Mouse (Mus musculus) hindbrain, embryonic 16.5 days (tissue): ENCODE measurements around the gene Dcaf8. TPM values are rescaled to one million over a fixed set of nuclear protein-coding genes. Genes with fewer than 3 reads are reported as not detected.

Experiments
- ATAC-seq: fragments of 200-750 bp; cut with Nextera tagmentation; 2 replicates; pipeline ENCODE4 v1.8.0; 2017; ENCODE audit warnings: moderate TSS enrichment, moderate library complexity
- H3K27ac ChIP-seq: fragments of 300-500 bp; sonication (generic); 2 replicates; pipeline ENCODE4 v1.5.1; 2014; ENCODE audit warnings: low read depth, mild to moderate bottlenecking, control low read depth, low read length, moderate library complexity
- H3K27me3 ChIP-seq: fragments of 300-500 bp; sonication (generic); replicated peaks from 2 replicates; pipeline ENCODE4 v1.6.1; 2014; ENCODE audit warnings: low read length; ENCODE audit not compliant: control insufficient read depth, insufficient read depth
- H3K36me3 ChIP-seq: fragments of 300-500 bp; sonication (generic); 2 replicates; pipeline ENCODE4 v1.6.1; 2014; ENCODE audit warnings: mild to moderate bottlenecking, low read length, moderate library complexity, mixed read lengths; ENCODE audit not compliant: control insufficient read depth, insufficient read depth
- H3K4me1 ChIP-seq: fragments of 300-500 bp; sonication (generic); 2 replicates; pipeline ENCODE4 v1.6.1; 2014; ENCODE audit warnings: low read depth, low read length; ENCODE audit not compliant: control insufficient read depth, insufficient read depth
- H3K4me2 ChIP-seq: fragments of 300-500 bp; sonication (generic); 2 replicates; pipeline ENCODE4 v1.6.1; 2014; ENCODE audit warnings: mild to moderate bottlenecking, low read length, control low read depth, moderate library complexity
- H3K4me3 ChIP-seq: fragments of 300-500 bp; sonication (generic); 2 replicates; pipeline ENCODE4 v1.5.1; 2014; ENCODE audit warnings: mild to moderate bottlenecking, low read length, control low read depth, moderate library complexity
- H3K9ac ChIP-seq: fragments of 300-500 bp; sonication (generic); 2 replicates; pipeline ENCODE4 v1.6.1; 2014; ENCODE audit warnings: low read depth, mild to moderate bottlenecking, control low read depth, low read length, moderate library complexity
- H3K9me3 ChIP-seq: fragments of 300-500 bp; sonication (generic); 2 replicates; pipeline ENCODE4 v1.6.1; 2014; ENCODE audit warnings: mild to moderate bottlenecking, low read length, moderate library complexity; ENCODE audit not compliant: control insufficient read depth
- WGBS: fragments of 180-500 bp; shearing (Covaris S2); extraction: QIAGEN DNeasy Blood & Tissue Kit; methylation state at CpG from one replicate; pipeline ENCODE4 v1.1.7; 2014; 5-methylcytosine and 5-hydroxymethylcytosine counted together
- polyA plus RNA-seq: library from polyadenylated mRNA; unstranded; fragments of >200 nt; fragmentation: Nextera tagmentation; extraction: Ambion mirVana; gene quantifications from 2 replicates; pipeline ENCODE4 v1.2.1, GENCODE M21; 2015

Gene Dcaf8
- polyA plus RNA-seq, 1 experiment from 2014 or later: 86.6 TPM

DNA sequence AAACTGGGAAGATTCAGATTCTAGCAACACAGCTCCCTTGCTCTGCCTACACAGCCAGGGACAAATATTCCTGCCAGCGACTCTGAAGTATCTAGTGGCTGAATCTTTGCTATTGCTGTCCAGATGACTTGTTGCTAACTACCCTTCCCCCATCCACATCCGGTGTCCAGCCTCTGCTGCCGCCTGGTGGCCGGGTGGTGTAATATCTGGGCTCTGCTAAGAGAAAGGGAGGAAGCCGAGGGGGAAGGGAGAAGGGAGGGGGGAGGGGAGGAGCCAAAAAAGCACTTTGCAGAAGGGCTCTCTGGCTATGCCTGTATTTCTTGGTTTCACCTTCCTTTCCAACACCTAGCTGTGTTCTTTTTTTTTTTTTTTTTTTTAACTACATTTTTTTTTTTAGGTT is 69.3 kb downstream of the Dcaf8 start:
- Histone ChIP-seq H3K4me1 (peaks cover 21% of the 10 kb centered on the region), H3K4me2 (peak overlapping the region; percentile 37), H3K27ac (peak overlapping the region; percentile 64), H3K9ac (peak overlapping the region; percentile 35), H3K4me3 (no peak overlapping the region), H3K9me3 (no peaks in the 10 kb centered on the region), H3K36me3 (no peaks in the 10 kb centered on the region), H3K27me3 (no peaks in the 10 kb centered on the region)
- WGBS: under 1% methylated on average over 5 of the region's 5 CpGs
- peak; percentile 60 for ATAC-seq

DNA sequence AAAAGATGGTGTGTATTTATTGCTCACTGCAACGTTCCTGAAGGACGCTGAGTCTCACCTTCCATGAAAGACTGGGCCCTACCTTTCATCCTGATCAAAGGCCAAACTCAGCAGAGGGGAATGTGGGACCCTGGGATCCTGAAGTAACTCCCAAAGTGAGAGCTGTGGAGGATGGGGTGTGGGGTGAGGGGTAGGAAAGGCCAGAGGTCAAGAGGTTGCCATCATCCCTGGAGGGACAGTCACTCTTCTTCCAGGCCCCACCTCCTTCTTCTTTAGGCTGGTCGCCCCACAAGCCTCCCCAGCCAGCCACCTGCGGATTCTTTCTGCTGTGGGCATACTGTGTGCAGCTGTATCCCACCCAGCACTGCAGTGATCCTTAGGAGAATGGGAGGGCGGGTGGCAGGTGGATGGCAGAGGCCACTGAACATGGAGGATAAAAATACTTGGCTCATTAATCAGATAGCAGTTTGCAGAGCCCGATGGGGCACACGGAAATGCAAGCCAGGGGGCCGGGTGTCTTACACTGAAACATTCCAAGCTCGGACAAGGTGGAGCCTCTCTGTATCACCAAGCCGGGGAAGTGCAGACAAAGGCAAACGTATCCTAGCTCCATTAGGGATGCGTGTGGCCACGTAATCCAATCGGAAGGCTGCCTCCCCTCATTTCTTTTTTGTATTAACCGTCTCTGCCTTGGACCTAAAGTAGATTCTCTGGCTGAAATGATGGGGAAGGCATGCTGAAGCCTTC is 70.5 kb downstream of the Dcaf8 start:
- ATAC-seq: no peak
- peaks cover 21% of the 10 kb centered on the region for H3K4me1 ChIP-seq
- no peak overlapping the region for H3K4me3 ChIP-seq
- no peaks in the 10 kb centered on the region for H3K36me3 ChIP-seq
- H3K9me3 ChIP-seq: no peaks in the 10 kb centered on the region
- no peak overlapping the region for H3K27ac ChIP-seq
- no peak overlapping the region for H3K4me2 ChIP-seq
- WGBS: 45% methylated on average over 15 of the region's 15 CpGs
- H3K27me3 ChIP-seq: no peaks in the 10 kb centered on the region
- H3K9ac ChIP-seq: no peak overlapping the region; the same call in 1 of the 2 replicates

DNA sequence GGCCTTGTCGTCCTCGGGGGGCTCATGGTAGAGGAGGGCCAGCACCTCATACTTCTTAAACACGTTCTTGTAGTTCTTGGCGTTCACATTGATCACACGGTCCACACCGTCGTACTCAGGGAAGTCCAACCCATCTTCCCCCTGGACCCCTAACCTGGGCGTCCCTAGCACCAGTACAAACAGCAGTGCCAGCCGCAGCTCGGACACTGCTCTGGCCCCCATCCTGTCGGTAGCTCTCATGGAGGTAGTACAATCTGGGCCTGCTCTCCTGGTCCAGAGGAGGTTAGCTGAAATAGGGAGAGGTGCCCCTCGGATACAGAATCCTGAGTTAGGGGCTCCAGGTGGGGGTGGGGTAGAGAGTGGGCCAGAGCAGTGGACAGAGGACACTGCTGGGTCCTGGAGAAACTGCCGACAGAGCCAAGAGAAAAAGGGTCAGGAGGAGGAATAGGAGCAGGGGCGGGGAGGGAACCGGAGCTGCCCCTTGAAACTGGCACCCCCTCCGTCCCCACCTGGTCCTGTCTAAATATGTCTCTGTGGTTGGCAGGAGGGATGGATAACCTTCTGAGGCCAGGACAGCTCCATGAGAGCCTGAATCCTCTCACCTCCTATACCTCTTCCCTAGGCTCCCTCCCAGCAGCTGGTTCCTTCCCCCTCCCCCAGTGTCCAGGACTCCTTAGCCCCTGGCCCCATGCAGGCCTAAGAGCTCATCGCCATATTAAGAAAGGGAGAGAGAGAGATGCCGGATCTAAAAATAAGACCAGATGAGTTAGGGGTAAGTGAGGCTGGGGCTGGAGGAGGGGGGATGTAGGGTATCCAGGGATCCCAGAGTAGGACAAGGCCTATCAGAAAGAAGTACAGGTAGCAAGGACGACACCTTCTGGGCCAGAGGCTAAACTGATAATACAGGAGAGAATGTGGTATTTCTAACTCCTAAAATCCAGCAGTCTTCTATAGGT is 71.8 kb downstream of the Dcaf8 start, which contains the start of gene Casq1:
Casq1 (minus strand) TSS at position 418 of the 956 bp plus-strand sequence.
- Histone ChIP-seq H3K9ac (no peak within 1 kb of the TSS), H3K27me3 (no peaks in the 10 kb centered on the region), H3K27ac (peak within 1 kb of the TSS; percentile 21), H3K4me1 (peaks cover 19% of the 10 kb centered on the region), H3K4me2 (no peak within 1 kb of the TSS), H3K36me3 (no peaks in the 10 kb centered on the region), H3K4me3 (no peak within 1 kb of the TSS), H3K9me3 (no peaks in the 10 kb centered on the region)
- WGBS: 80% methylated on average over 18 of the region's 19 CpGs
- no peak for ATAC-seq

DNA sequence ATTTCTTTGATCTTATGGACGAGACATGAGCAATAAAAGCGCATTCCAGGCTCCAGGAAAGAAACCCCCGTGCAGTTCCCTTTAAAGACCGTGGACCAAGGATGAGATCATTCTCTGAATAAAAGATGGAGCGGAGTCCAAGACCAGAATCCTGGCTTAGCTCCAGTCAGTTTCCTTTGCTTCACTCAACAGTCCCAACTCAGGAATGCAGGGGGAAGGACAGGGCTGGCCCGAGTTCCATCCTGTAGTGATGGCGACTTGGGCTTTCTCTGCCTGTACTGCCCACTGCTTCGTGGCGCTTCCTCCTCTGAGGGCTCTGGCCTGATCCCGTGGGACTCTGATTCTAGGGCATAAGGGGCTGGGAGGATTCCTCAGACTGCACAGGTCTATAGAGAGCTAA is 72.5 kb downstream of the Dcaf8 start:
- Histone ChIP-seq H3K27me3 (no peaks in the 10 kb centered on the region), H3K4me2 (no peak overlapping the region), H3K27ac (peak overlapping the region; percentile 21), H3K4me1 (peaks cover 17% of the 10 kb centered on the region), H3K36me3 (no peaks in the 10 kb centered on the region), H3K4me3 (no peak overlapping the region), H3K9ac (no peak overlapping the region), H3K9me3 (no peaks in the 10 kb centered on the region)
- ATAC-seq: peak; percentile 66
- 29% methylated on average over 10 of the region's 10 CpGs for WGBS

DNA sequence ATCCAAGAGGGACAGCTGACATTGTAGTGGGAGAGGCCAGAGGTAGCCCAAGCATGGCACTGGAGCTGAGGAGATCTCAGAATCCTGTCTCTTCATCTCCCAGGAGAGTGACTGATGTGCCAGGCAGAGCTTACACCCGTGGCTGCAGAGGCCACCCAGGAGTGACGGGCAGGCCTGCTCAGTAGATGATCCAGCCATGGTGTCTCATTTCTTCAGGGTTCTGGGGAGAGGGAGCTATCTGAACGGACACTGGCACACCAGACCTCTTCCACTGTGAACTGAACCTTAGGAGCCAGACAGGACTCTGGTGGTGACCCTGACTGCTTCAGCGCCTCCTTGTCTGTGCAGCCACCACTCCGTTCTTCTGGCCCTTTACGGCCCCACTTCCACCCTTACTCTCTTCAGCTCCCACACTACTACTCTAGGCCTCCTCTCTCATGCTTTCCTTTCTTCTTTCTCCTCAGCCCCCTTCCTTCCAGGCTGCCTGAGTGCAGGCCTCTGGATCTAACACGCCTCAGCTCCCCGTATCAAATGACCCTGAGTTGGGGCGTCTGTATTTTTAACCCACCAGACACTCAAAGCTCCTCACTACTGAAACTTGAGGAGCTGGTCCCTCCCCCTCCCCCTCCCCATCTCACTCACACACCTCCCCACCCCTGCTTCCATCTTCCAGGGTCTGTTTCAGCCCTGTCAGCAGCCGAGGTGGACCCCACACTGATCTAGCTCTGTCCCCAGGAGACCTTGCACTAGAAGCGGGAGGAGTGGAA is 73.6 kb downstream of the Dcaf8 start:
- H3K27ac ChIP-seq: no peak overlapping the region
- H3K4me1 ChIP-seq: peaks cover 17% of the 10 kb centered on the region
- no peak overlapping the region for H3K4me3 ChIP-seq
- no peaks in the 10 kb centered on the region for H3K9me3 ChIP-seq
- no peak for ATAC-seq
- H3K4me2 ChIP-seq: no peak overlapping the region
- H3K9ac ChIP-seq: no peak overlapping the region
- no peaks in the 10 kb centered on the region for H3K27me3 ChIP-seq
- H3K36me3 ChIP-seq: no peaks in the 10 kb centered on the region
- WGBS: 51% methylated on average over 11 of the region's 11 CpGs

DNA sequence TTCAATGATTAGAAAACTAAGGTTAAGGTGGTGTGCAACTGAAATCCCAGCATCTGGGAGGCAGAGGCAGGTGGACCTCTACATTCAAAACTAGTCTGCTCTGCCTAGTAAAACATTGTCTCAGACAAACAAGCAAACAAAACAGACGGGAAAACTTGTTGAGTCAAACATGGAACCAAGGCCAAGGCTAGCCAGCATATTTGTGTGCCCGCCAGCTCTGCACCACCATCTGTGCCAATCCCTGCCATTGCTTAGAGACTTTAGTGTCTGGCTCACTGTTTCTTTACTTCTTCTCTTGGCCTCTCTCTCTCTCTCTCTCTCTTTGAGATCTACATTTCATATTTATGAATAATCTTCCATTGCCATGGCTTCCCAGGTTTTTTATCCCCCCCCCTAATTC is 80.3 kb downstream of the Dcaf8 start:
- Histone ChIP-seq H3K4me1 (no peaks in the 10 kb centered on the region), H3K36me3 (no peaks in the 10 kb centered on the region), H3K9ac (no peak overlapping the region), H3K9me3 (no peaks in the 10 kb centered on the region), H3K4me3 (no peak overlapping the region), H3K4me2 (no peak overlapping the region), H3K27ac (no peak overlapping the region), H3K27me3 (no peaks in the 10 kb centered on the region; the same call in 1 of the 2 replicates)
- ATAC-seq: no peak
- 78% methylated on average over 2 of the region's 2 CpGs for WGBS

DNA sequence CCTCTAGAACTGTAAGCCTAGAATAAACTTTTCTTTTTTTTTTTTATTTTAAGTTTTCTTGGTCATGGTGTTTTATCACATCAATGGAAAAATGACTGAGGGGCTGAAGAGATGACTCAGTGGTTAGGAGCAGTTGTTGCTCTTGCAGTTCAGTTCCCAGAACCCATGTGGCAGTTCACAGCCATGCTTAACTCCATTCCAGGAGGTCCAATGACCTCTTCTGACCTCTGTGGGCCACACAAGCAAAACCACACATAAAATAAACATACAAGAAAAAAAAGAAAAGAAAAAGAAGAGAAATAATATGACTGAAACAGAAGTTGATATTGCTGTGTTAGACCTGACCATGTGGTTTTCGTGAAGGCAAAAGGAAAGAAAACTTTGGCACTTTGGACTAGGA is 81.3 kb downstream of the Dcaf8 start:
- Histone ChIP-seq H3K4me1 (no peaks in the 10 kb centered on the region), H3K4me3 (no peak overlapping the region), H3K27me3 (no peaks in the 10 kb centered on the region; the same call in 1 of the 2 replicates), H3K4me2 (no peak overlapping the region), H3K9me3 (no peaks in the 10 kb centered on the region), H3K27ac (no peak overlapping the region), H3K9ac (no peak overlapping the region), H3K36me3 (no peaks in the 10 kb centered on the region)
- 98% methylated on average over 1 of the region's 1 CpGs for WGBS
- ATAC-seq: no peak

DNA sequence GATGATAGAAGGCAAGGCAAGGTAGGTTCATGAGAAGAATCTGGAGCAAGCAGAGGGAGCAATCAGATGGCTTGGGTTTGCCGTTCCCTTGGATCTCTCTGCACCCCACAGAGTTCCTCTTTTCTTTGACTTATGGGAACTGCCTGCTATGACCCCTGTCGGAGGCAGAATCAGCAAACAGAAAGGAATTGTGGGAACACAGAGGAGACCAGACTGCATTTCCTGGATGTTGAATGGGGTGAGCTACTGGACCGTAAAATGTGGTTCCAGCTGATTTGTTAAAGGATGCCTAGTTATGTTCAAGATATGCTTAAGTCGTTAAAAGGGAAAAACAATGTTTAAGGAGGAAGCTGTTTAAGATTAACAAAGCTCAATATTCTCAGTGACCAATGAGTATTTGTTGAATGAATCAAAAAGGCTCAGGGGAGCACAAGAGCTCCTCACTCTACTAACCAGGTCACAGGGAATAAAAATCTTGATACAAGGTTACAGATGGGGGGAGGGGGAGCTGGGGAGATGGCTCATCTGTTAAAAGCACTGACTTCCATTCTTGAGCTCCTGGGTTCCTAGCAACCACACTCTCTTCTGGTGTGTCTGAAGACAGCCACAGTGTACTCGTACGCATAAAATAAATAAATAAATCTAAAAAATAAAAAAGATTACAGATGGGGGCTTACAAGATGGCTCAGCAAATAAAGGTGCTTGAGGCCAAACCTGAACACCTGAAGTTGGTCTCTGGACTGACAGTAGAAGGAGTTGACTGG is 93.2 kb downstream of the Dcaf8 start:
- WGBS: 21% methylated on average over 6 of the region's 6 CpGs
- ATAC-seq: no peak
- H3K9me3 ChIP-seq: no peaks in the 10 kb centered on the region
- no peak overlapping the region for H3K27ac ChIP-seq
- no peak overlapping the region for H3K4me3 ChIP-seq
- H3K4me1 ChIP-seq: peaks cover 2% of the 10 kb centered on the region; the same call in 1 of the 2 replicates
- no peaks in the 10 kb centered on the region for H3K36me3 ChIP-seq
- no peak overlapping the region for H3K4me2 ChIP-seq
- H3K9ac ChIP-seq: no peak overlapping the region
- peaks cover 3% of the 10 kb centered on the region; the same call in 1 of the 2 replicates for H3K27me3 ChIP-seq
